Mouse (Mus musculus) left cerebral cortex, adult 6 months (tissue): Measurements from ENCODE around the gene Svs1. TPM values are rescaled to one million over a fixed set of nuclear protein-coding genes. Genes with fewer than 3 reads are reported as not detected.

ENCODE experiments used
- long read RNA-seq, 2 experiments: library from polyadenylated mRNA; unstranded; transcript quantifications; one replicate each; pipeline ENCODE4 v2.0.0; 2019 to 2020
- polyA plus RNA-seq: library from polyadenylated mRNA; unstranded; fragments of <200 nt; fragmentation: Nextera tagmentation; gene quantifications from 2 replicates; pipeline ENCODE4 v1.2.3, GENCODE M21; 2021

The Svs1 gene
- not detected in 2 replicates for polyA plus RNA-seq
- long read RNA-seq, experiment 1, result 0 reads
- long read RNA-seq, experiment 2, result 0 reads

DNA sequence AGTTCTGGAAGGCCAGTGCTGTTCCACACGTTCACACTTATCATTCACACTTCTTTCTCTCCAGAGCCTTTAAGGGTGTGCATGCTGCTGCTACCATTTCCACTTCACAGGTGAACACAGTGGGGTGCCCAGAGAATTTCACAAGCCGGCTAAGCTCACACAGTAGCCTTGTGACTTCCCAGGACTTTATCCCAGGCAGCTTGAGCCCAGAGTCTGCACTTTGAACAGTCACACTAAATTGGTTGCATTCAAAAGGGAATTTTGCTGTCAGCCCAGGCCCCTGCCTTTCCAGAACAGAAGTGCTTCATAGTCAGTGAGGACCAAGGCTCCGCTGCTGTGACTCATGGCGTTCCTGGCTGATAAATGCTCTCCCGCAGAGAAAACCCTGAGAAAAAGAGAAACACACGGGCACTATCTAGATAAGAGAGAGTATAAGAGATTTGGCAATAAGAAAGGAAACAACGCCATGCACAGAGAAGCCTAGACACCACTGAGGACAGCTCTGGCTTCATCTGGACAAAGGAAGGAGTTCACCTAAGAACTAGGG is at the start of gene Svs1:
Gene Svs1, plus strand, starts transcription at position 418 of the 547 bp plus-strand sequence.

DNA sequence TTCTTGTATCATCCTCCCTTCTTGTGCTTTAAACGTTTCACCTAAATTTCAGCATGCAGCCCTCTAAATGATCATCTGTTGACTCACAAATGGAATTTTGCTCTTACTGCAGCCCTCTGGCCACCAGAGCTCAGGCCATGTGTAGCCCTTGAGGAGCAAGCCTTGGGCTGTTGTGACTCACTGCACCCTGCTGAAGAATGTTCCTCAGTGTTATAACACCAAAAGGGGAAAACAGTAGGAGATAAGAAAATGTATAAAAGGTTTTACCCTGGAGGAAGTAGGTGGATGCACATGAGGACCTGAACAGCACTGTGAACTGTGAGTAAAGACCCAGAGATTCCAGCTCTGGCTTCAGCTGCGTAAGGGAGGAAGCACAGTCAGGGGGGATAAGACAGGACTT is 12.0 kb upstream of the Svs1 start, which contains the start of gene Doxl2:
Gene Doxl2, plus strand, starts transcription at position 301 of the 400 bp plus-strand sequence.

DNA sequence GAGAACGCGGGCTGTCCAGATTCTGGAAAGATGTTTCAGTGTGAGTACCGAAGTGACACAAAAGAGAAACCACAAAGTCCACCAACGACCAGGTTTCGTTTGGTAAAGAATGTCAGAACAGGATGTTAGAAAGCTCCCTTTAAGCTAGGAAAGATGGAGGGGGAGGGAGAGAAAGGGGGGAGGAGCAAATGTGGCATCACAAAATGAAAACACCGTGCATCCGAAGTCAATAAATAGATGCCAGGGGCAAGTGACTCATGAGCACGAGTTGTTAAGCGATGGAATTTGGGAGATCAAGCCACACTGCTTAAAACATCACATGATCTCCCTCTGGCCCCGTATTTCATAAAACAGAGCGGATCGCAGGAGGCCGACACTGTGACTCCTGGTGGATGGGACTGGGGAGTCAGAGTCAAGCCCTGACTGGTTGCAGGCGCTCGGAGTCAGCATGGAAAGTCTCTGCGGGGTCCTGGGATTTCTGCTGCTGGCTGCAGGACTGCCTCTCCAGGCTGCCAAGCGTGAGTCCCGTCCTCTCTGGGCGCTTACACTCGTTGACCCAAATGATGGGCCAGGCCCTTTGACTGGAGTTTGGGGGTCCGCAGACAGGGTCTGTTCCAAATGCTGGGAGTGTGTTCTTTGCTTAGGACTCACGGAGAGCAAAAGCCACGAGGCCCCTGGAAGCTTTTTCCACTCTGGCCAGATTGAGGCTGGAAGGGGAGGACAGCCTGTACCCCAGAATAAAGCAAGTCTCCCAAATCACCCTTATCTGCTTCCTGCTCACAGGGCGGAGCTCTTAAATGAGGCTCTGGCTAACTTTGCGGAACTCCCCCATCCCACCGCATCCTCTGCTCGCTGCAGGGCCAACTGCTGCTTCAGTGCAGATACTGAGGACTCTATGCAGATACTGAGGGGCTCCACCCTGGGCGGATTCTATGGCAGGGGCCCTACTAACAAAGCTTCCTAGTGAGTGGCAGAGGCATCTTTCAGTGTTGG is 49.9 kb downstream of the Svs1 start, which contains the start of gene Gpnmb:
Gene Gpnmb, plus strand, starts transcription at position 272 of the 993 bp plus-strand sequence.

Other genes starting within 250 kb of the Svs1 start
- gene Gimap1, start 247.8 kb upstream of the Svs1 start, polyA plus RNA-seq, result 2.9 and 3.4 TPM in 2 replicates
- 0.44 and 0.63 TPM in 2 replicates for gene Gimap5, start 240.7 kb upstream of the Svs1 start, polyA plus RNA-seq
- 0.10 TPM in 1 of 2 replicates, not detected in the other for gene Gimap3, start 216.0 kb upstream of the Svs1 start, polyA plus RNA-seq
- gene Tmem176a, start 145.9 kb upstream of the Svs1 start, polyA plus RNA-seq, result 39.3 and 69.5 TPM in 2 replicates
- 70.9 and 75.1 TPM in 2 replicates for gene Tmem176b, start 145.4 kb upstream of the Svs1 start, polyA plus RNA-seq
- 0.10 TPM in 1 of 2 replicates, not detected in the other for gene Aoc1, start 114.0 kb upstream of the Svs1 start, polyA plus RNA-seq
- gene 1600015I10Rik, start 57.0 kb upstream of the Svs1 start, polyA plus RNA-seq, result not detected in 2 replicates
- not detected in 2 replicates for gene Doxl2, start 11.9 kb upstream of the Svs1 start, polyA plus RNA-seq
- gene Gpnmb, start 49.7 kb downstream of the Svs1 start, polyA plus RNA-seq, result 1.1 and 1.5 TPM in 2 replicates
- gene Malsu1, start 86.9 kb downstream of the Svs1 start, polyA plus RNA-seq, result 32.4 and 41.5 TPM in 2 replicates
- gene Igf2bp3, start 228.1 kb downstream of the Svs1 start, polyA plus RNA-seq, result 3.9 and 5.9 TPM in 2 replicates